Mouse (Mus musculus) hematopoietic stem cell, adult 5-6 weeks (primary cell): Measurements from ENCODE around the gene Dcaf12l2. TPM values are rescaled to one million over a fixed set of nuclear protein-coding genes. Genes with fewer than 3 reads are reported as not detected.

Experiments
- ATAC-seq, 2 experiments: fragments of 125-278 bp in 1 of 2; replicated peaks in 1 of 2; 2 replicates each; pipeline ENCODE4 v1.8.0; 2016 to 2017; ENCODE audit warnings: inconsistent platforms in 2 of 2, mild to moderate bottlenecking in 2 of 2, moderate number of reproducible peaks in 2 of 2, low read depth in 1 of 2, moderate TSS enrichment in 1 of 2; ENCODE audit not compliant: low FRiP score in 2 of 2, poor library complexity in 2 of 2, severe bottlenecking in 2 of 2, insufficient read depth in 1 of 2, low TSS enrichment in 1 of 2
- total RNA-seq: library from RNA; stranded (forward); fragments of 172-1452, 232-1000 nt; gene quantifications from 2 replicates; pipeline ENCODE4 v1.2.3, GENCODE M21; 2017

Gene Dcaf12l2
- 1.2 and 1.9 TPM in 2 replicates for total RNA-seq

DNA sequence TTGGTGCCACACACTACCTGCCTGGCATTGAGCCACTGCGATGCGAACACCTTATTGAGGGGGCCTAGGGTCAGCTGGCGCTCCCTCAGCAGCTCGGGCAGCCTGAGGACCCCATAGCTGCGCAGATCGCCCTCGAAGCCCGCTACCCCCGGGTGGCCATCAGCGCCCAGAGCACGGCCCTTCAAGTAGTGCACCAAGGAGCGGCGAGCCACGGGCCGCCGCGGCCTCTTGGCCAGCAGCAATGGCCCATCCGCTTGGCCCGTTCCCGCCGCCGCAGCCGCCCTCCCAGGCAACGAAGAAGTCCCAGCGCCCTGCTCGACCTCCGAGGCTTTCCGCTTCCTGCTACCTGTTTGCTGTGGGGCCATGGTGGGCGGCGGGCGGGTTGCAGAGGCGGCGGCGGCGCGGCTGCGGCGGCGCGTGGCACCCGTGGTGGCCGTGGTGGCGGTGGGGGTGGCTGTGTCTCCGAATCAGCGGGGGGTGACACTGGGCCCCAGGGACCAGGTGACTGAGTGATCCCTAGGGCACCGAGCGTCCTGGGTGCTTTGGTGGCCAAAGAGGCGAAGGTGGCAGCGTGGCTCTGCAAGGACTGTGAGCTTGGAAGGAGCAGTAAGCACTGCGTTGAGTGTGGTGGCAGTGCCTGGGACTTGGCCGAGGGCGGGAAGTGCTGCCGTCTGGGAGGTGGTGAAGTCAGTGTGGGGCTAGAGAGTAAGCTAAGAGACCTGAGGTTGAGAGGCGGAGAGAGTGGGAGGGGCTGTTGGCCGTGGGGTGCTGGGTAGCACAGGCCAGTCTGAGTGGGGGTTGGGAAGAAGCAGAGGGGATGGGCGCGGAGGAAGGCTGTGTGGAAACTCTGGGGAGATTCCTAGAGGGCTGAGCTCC is at the start of gene Dcaf12l2:
Gene Dcaf12l2 (minus strand): TSS at position 697 of the 876 bp plus-strand sequence.
- ATAC-seq, result peak; percentile 78 to 94

DNA sequence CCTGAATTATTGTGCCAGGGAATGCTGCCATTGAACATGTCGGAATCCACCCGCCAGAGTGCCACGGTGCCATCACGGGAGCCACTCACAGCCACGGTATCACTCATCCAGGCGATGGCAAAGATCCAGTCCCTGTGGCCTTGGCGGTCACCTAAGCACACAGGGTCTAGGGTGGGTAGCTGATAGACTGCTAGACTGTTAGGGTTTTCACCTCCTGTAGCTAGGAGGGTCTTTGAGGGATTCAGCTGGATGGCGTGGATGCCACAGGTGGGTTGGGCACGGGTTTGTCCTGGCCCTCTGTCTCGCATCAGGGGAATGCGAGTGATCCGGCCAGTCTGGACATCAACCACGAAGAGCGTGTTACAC is 879 bp downstream of the Dcaf12l2 start:
- ATAC-seq, result no peak
